Mouse (Mus musculus) hindbrain, postnatal 0 days (tissue): ENCODE measurements at regions not wholly inside any gene's neighbourhood (a gene's known extent, or its start where the extent isn't known, plus 50 kb on each side); places are given as distances from the start of the nearest gene placed in this dataset.

Experiments
- ATAC-seq: fragments of 200-750 bp; cut with Nextera tagmentation; 2 replicates; pipeline ENCODE4 v1.8.0; 2017; ENCODE audit warnings: mild to moderate bottlenecking, moderate TSS enrichment, moderate library complexity
- DNase-seq: peaks from one replicate; pipeline ENCODE4 v3.0.0-alpha.2; 2015; ENCODE audit warnings: low spot score
- H3K27ac ChIP-seq: fragments of 300-500 bp; sonication (generic); 2 replicates; pipeline ENCODE4 v1.5.1; 2014; ENCODE audit warnings: mild to moderate bottlenecking
- H3K27me3 ChIP-seq: fragments of 300-500 bp; sonication (generic); 2 replicates; pipeline ENCODE4 v1.6.1; 2014; ENCODE audit warnings: low read length, mixed read lengths; ENCODE audit not compliant: insufficient read depth
- H3K36me3 ChIP-seq: fragments of 300-500 bp; sonication (generic); 2 replicates; pipeline ENCODE4 v1.6.1; 2014; ENCODE audit warnings: low read length, mixed read lengths; ENCODE audit not compliant: insufficient read depth
- H3K4me1 ChIP-seq: fragments of 300-500 bp; sonication (generic); 2 replicates; pipeline ENCODE4 v1.6.1; 2014; ENCODE audit warnings: antibody characterized with exemption, low read length, mixed read lengths; ENCODE audit not compliant: insufficient read depth
- H3K4me2 ChIP-seq: fragments of 300-500 bp; sonication (generic); 2 replicates; pipeline ENCODE4 v1.6.1; 2014; ENCODE audit warnings: low read depth, mild to moderate bottlenecking, low read length, moderate library complexity, mixed read lengths
- H3K4me3 ChIP-seq: fragments of 300-500 bp; sonication (generic); 2 replicates; pipeline ENCODE4 v1.5.1; 2014; ENCODE audit warnings: low read length
- H3K9ac ChIP-seq: fragments of 300-500 bp; sonication (generic); replicated peaks from 2 replicates; pipeline ENCODE4 v1.6.1; 2014; ENCODE audit warnings: mild to moderate bottlenecking, low read length, moderate library complexity, mixed read lengths
- H3K9me3 ChIP-seq: fragments of 300-500 bp; sonication (generic); 2 replicates; pipeline ENCODE4 v1.6.1; 2016; ENCODE audit warnings: low read length, mixed read lengths
- CTCF ChIP-seq: IDR thresholded peaks from 2 replicates; pipeline ENCODE4 v1.5.1; 2016; ENCODE audit warnings: antibody characterized with exemption, control low read depth, low read depth
- WGBS: fragments of 180-500 bp; shearing (Covaris S2); extraction: QIAGEN DNeasy Blood & Tissue Kit; methylation state at CpG from one replicate; pipeline ENCODE4 v1.1.7; 2014; 5-methylcytosine and 5-hydroxymethylcytosine counted together

GRCm38 (mm10) chr3:52794218-52794617, 222.8 kb downstream of the Cog6 start:
- no peak overlapping the region for H3K4me3 ChIP-seq
- H3K27ac ChIP-seq = no peak overlapping the region
- ATAC-seq (no peak), DNase-seq (no peak)
- WGBS = 75% methylated on average over 3 of the region's 3 CpGs
- no peak overlapping the region for H3K9ac ChIP-seq
- H3K4me2 ChIP-seq = no peak overlapping the region
- no peaks in the 10 kb centered on the region for H3K9me3 ChIP-seq
- no peaks in the 10 kb centered on the region for H3K27me3 ChIP-seq
- no peaks in the 10 kb centered on the region for H3K4me1 ChIP-seq
- H3K36me3 ChIP-seq = no peaks in the 10 kb centered on the region
- TF ChIP-seq CTCF = no peak

GRCm38 (mm10) chr3:52792801-52793200, 224.2 kb downstream of the Cog6 start:
- H3K4me2 ChIP-seq = no peak overlapping the region
- no peak for TF ChIP-seq CTCF
- H3K9me3 ChIP-seq = no peaks in the 10 kb centered on the region
- ATAC-seq (no peak), DNase-seq (no peak)
- no peak overlapping the region for H3K27ac ChIP-seq
- H3K36me3 ChIP-seq = no peaks in the 10 kb centered on the region
- no peaks in the 10 kb centered on the region for H3K4me1 ChIP-seq
- H3K4me3 ChIP-seq = no peak overlapping the region
- WGBS = 86% methylated on average over 3 of the region's 3 CpGs
- no peaks in the 10 kb centered on the region for H3K27me3 ChIP-seq
- no peak overlapping the region for H3K9ac ChIP-seq

DNA sequence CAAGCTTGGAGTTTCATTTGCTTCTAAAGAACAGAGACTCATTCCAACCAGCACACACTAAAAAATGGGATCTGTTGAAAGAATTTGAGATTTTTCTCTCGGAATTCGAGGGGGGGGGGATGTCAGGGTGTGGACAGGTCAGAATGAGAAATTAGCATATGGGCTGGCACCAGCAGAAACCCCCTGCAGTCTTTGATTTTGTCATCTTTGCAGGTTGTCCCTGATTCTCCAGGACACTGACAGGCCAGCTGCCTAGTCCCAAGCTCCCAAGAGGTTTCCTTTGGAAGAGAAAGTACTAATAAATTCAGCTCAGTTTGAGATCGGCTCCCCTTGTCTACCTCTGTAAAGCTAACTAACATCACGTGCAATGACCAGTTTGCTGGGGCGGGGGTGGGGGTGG, 224.9 kb downstream of the Cog6 start:
- Histone ChIP-seq H3K9me3 (no peaks in the 10 kb centered on the region), H3K27me3 (no peaks in the 10 kb centered on the region), H3K4me1 (no peaks in the 10 kb centered on the region), H3K4me2 (no peak overlapping the region), H3K27ac (no peak overlapping the region), H3K4me3 (no peak overlapping the region), H3K36me3 (no peaks in the 10 kb centered on the region), H3K9ac (no peak overlapping the region)
- WGBS = 30% methylated on average over 5 of the region's 5 CpGs
- ATAC-seq = no peak
- DNase-seq = no peak
- TF ChIP-seq CTCF = no peak

- H3K27ac ChIP-seq = no peak overlapping the region
- no peak overlapping the region for H3K4me3 ChIP-seq
- H3K4me1 ChIP-seq = no peaks in the 10 kb centered on the region
- DNase-seq = no peak
- H3K36me3 ChIP-seq = no peaks in the 10 kb centered on the region
- ATAC-seq = no peak
- H3K4me2 ChIP-seq = no peak overlapping the region
- WGBS = 95% methylated on average over 2 of the region's 2 CpGs
- no peaks in the 10 kb centered on the region for H3K27me3 ChIP-seq
- no peak overlapping the region for H3K9ac ChIP-seq
- no peak for TF ChIP-seq CTCF
- no peaks in the 10 kb centered on the region for H3K9me3 ChIP-seq
These were observed 226.1 kb downstream of the Cog6 start for GRCm38 (mm10) chr3:52790942-52791341.

GRCm38 (mm10) chr3:52787964-52788760, 228.9 kb downstream of the Cog6 start:
- Histone ChIP-seq H3K9me3 (no peaks in the 10 kb centered on the region), H3K27ac (no peak overlapping the region), H3K4me1 (no peaks in the 10 kb centered on the region), H3K27me3 (no peaks in the 10 kb centered on the region), H3K4me2 (no peak overlapping the region), H3K9ac (no peak overlapping the region), H3K4me3 (no peak overlapping the region), H3K36me3 (no peaks in the 10 kb centered on the region)
- 95% methylated on average over 10 of the region's 10 CpGs for WGBS
- no peak for DNase-seq
- TF ChIP-seq CTCF = no peak
- ATAC-seq = no peak

GRCm38 (mm10) chr3:52785595-52785994, 231.4 kb downstream of the Cog6 start:
- no peaks in the 10 kb centered on the region for H3K4me1 ChIP-seq
- no peak overlapping the region for H3K4me2 ChIP-seq
- no peaks in the 10 kb centered on the region for H3K9me3 ChIP-seq
- H3K27me3 ChIP-seq = no peaks in the 10 kb centered on the region
- TF ChIP-seq CTCF = no peak
- ATAC-seq = no peak
- no peak for DNase-seq
- H3K4me3 ChIP-seq = no peak overlapping the region
- no peaks in the 10 kb centered on the region for H3K36me3 ChIP-seq
- 69% methylated on average over 1 of the region's 1 CpGs for WGBS
- no peak overlapping the region for H3K9ac ChIP-seq
- no peak overlapping the region for H3K27ac ChIP-seq

DNA sequence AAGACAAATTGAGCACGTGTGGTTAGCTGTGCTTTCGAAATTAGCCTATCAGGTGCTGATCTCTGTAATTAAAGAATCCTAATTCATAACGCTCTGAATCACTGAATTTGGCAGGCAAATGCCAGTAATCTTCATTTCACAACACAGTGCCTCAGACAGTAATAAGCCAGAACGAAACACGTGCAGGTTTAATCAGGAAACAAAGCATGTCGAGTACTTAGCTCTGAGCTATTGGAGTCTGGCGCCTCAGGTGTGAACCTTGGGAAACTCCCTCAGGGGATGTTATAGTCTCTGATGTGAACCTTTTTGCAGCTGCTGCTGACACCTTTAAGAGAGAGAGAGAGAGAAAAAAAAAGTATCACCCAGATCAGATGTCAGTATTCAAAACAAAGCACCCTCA, 232.6 kb downstream of the Cog6 start:
- no peak for TF ChIP-seq CTCF
- Histone ChIP-seq H3K4me1 (no peaks in the 10 kb centered on the region), H3K4me2 (no peak overlapping the region), H3K9ac (no peak overlapping the region), H3K4me3 (no peak overlapping the region), H3K9me3 (no peaks in the 10 kb centered on the region), H3K27ac (no peak overlapping the region), H3K27me3 (no peaks in the 10 kb centered on the region), H3K36me3 (no peaks in the 10 kb centered on the region)
- WGBS = 46% methylated on average over 7 of the region's 7 CpGs
- peak; percentile 58 for DNase-seq
- peak; percentile 45; the same call in 1 of the 2 replicates for ATAC-seq
